Mouse (Mus musculus) small intestine, adult 2 months (tissue): ENCODE data around the gene Dnah11.

Experiments
- CTCF ChIP-seq: fragments of 200-500 bp; IDR thresholded peaks from 2 replicates; pipeline ENCODE4 v1.5.1; 2012; ENCODE audit warnings: low read depth, mild to moderate bottlenecking, control low read depth, inconsistent platforms, low read length, moderate library complexity, mixed read lengths; ENCODE audit not compliant: insufficient replicate concordance, insufficient read length; ENCODE audit errors: extremely low read depth
- POLR2A ChIP-seq: fragments of 200-500 bp; IDR thresholded peaks from 2 replicates; pipeline ENCODE4 v1.6.1; 2012; ENCODE audit warnings: low read depth, mild to moderate bottlenecking, control low read depth, inconsistent platforms, low read length, moderate library complexity

DNA sequence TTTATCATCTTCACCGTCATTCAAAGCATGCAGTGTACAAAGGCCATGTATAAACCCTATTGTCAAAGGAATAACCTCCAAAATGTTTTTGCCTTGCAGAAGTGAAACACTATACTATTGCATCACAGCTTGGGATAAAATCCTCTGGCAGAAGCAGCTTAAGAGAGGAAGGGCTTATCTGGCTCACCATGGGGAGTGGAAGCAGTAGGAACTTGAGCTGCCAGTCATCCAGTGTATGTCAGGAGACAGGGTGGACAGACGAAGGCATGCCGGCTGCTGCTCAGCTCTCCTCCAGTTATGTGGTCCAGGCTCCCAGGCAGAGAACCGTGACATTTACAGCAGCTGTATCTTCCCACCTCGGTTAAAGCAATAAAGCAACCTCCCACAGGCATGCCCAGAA is 366.7 kb downstream of the Dnah11 start:
- TF ChIP-seq POLR2A (no peak), CTCF (no peak)
